In the genomic region with DNA sequence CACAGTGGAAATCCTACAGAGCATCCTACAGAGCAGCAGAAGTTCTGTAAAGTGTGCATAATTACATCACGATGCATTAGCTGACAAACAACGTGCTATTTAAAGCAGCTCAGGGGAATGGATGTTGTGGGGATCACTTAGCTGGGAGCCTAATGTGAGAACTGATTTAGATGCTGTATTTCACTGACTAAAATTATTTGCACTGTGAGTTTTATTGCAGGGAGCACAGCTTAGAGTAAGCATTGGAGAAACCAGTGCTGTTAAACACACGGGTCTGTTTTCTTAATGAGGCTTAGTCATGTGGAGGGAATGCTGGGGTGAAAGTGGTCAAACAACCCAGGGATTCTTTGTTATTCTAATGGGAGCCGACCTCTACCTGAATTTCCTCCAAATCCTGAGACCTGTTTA, we compare ENCODE assay signal across 19 mouse cellular contexts.
DNase-seq lines count a peak whose midpoint lies in the region; ATAC-seq and TF ChIP-seq lines count a peak whose summit lies in the region.
"Had no signal": no experiment of that assay in that cellular context is flagged by ENCODE, and none has a peak within 500 bp of the region (broad histone marks: within the 10 kb centered on the region; RNA-seq: fewer than 3 reads in every experiment).

No protein-coding gene starts in this region.

- no peak overlapping the region for H3K27ac ChIP-seq in kidney, embryonic 14.5 days (ENCODE audit: low read depth, low read length)
- H3K27ac ChIP-seq in ES-E14 (ENCODE audit: insufficient read depth, low read depth, low read length, poor library complexity, severe bottlenecking), result no peak overlapping the region
- H3K27ac ChIP-seq in forebrain, embryonic 15.5 days (replicated peaks), result no peak overlapping the region
- H3K27ac ChIP-seq in thymus, adult 2 months (ENCODE audit: control insufficient read depth, insufficient read depth, low read length), result no peak overlapping the region
- H3K27ac ChIP-seq: heart, embryonic 10.5 days; hindbrain, embryonic 10.5 days; limb, embryonic 13.5 days; liver, embryonic 13.5 days had no signal

- H3K36me3 ChIP-seq in kidney, embryonic 14.5 days (ENCODE audit: control insufficient read depth, insufficient read depth, low read length), result no peaks in the 10 kb centered on the region
- no peaks in the 10 kb centered on the region for H3K36me3 ChIP-seq in ES-E14 (ENCODE audit: control insufficient read depth, insufficient read depth, low read length, poor library complexity, severe bottlenecking)
- no peaks in the 10 kb centered on the region for H3K36me3 ChIP-seq in forebrain, embryonic 15.5 days
- H3K36me3 ChIP-seq in thymus, adult 2 months (ENCODE audit: control insufficient read depth, insufficient read depth, low read length), result no peaks in the 10 kb centered on the region
- H3K36me3 ChIP-seq: heart, embryonic 10.5 days; hindbrain, embryonic 10.5 days; limb, embryonic 13.5 days; liver, embryonic 13.5 days had no signal

- H3K27me3 ChIP-seq in kidney, embryonic 14.5 days (ENCODE audit: control insufficient read depth, insufficient read depth, low read length), result no peaks in the 10 kb centered on the region
- no peaks in the 10 kb centered on the region for H3K27me3 ChIP-seq in forebrain, embryonic 15.5 days
- no peaks in the 10 kb centered on the region for H3K27me3 ChIP-seq in thymus, adult 2 months (ENCODE audit: control insufficient read depth, insufficient read depth, low read length)
- H3K27me3 ChIP-seq: limb, embryonic 13.5 days; liver, embryonic 13.5 days had no signal

- 0 out of 2 replicates have a peak, but pooled peaks have one; percentile 35 for ATAC-seq in kidney, embryonic 14.5 days (ENCODE audit: low FRiP score, low TSS enrichment)
- ATAC-seq in forebrain, embryonic 15.5 days (replicated peaks), result peak; percentile 63
- no peak for ATAC-seq in cerebellum, adult (ENCODE audit: insufficient number of reproducible peaks, low FRiP score, low TSS enrichment)
- ATAC-seq: intestine, embryonic 16.5 days had no signal

- no peaks in the 10 kb centered on the region for H3K4me1 ChIP-seq in kidney, embryonic 14.5 days (ENCODE audit: control insufficient read depth, insufficient read depth, low read length)
- H3K4me1 ChIP-seq in ES-E14 (ENCODE audit: control insufficient read depth in 2 of 2, insufficient read depth in 2 of 2, low read length in 2 of 2, poor library complexity in 1 of 2), result no peaks in the 10 kb centered on the region
- 0 out of 2 replicates have a peak, but pooled peaks cover 4% of the 10 kb centered on the region for H3K4me1 ChIP-seq in forebrain, embryonic 15.5 days
- H3K4me1 ChIP-seq in thymus, adult 2 months (replicated peaks; ENCODE audit: control insufficient read depth, insufficient read depth, low read length), result no peaks in the 10 kb centered on the region
- H3K4me1 ChIP-seq: heart, embryonic 10.5 days; hindbrain, embryonic 10.5 days; liver, embryonic 13.5 days had no signal

- no peaks in the 10 kb centered on the region for H3K9me3 ChIP-seq in kidney, embryonic 14.5 days (ENCODE audit: control insufficient read depth, low read length)
- no peaks in the 10 kb centered on the region for H3K9me3 ChIP-seq in ES-E14 (ENCODE audit: control insufficient read depth, insufficient read depth, low read depth, low read length)
- H3K9me3 ChIP-seq in forebrain, embryonic 15.5 days, result no peaks in the 10 kb centered on the region
- H3K9me3 ChIP-seq: heart, embryonic 10.5 days; hindbrain, embryonic 10.5 days; limb, embryonic 13.5 days; liver, embryonic 13.5 days had no signal

- no peak overlapping the region for H3K4me2 ChIP-seq in kidney, embryonic 14.5 days (replicated peaks; ENCODE audit: low read depth, low read length)
- H3K4me2 ChIP-seq in forebrain, embryonic 15.5 days (replicated peaks), result no peak overlapping the region
- H3K4me2 ChIP-seq: limb, embryonic 13.5 days; liver, embryonic 13.5 days; lung, embryonic 14.5 days had no signal

- TF ChIP-seq CTCF in thymus, adult 2 months (IDR thresholded peaks at IDR 0.05; ENCODE audit: borderline replicate concordance, control insufficient read depth, extremely low read depth, insufficient read depth, low read length, poor library complexity), result no peak

- WGBS in kidney, embryonic 14.5 days, result 8% methylated on average over 4 of the region's 4 CpGs
- WGBS in forebrain, embryonic 15.5 days, result 2% methylated on average over 4 of the region's 4 CpGs
- WGBS in thymus, adult 2 months, result 13% methylated on average over 4 of the region's 4 CpGs

- in situ Hi-C loops in ES-E14 (cut with MboI; ENCODE audit: low sequenced_read_pairs in 2 of 2, unreplicated experiment in 2 of 2), result no loop called here

- no peak for TF ChIP-seq POLR2A in thymus, adult 2 months (IDR thresholded peaks at IDR 0.05; ENCODE audit: control insufficient read depth, extremely low read depth, insufficient read depth, low read length, poor library complexity)

- H3K9ac ChIP-seq in kidney, embryonic 14.5 days (ENCODE audit: low read depth, low read length), result no peak overlapping the region
- H3K9ac ChIP-seq in ES-E14 (ENCODE audit: insufficient read depth, low read depth, low read length, poor library complexity, severe bottlenecking), result no peak overlapping the region
- H3K9ac ChIP-seq in forebrain, embryonic 15.5 days (replicated peaks), result no peak overlapping the region
- H3K9ac ChIP-seq: limb, embryonic 13.5 days; liver, embryonic 13.5 days; lung, embryonic 14.5 days had no signal

- DNase-seq in kidney, adult 11 months, result no peak
- DNase-seq in ES-CJ7 (ENCODE audit: low read depth, low spot score), result peak; percentile 21
- DNase-seq in ES-E14 (ENCODE audit: low read depth, low spot score), result peak; percentile 9
- DNase-seq in thymus, adult 2 months, result no peak
- DNase-seq: cerebellum, adult 9-11 months; gastrocnemius, postnatal 36 days; kidney, postnatal 10 days; liver, embryonic 13.5 days; lung, postnatal 36 days; right cerebral cortex, postnatal 4 days had no signal

- H3K4me3 ChIP-seq in kidney, embryonic 14.5 days (ENCODE audit: low read length), result no peak overlapping the region
- H3K4me3 ChIP-seq in ES-E14 (ENCODE audit: insufficient read depth in 1 of 2, low read depth in 1 of 2, low read length in 2 of 2, poor library complexity in 1 of 2, severe bottlenecking in 1 of 2), result no peak overlapping the region
- H3K4me3 ChIP-seq in forebrain, embryonic 15.5 days, result no peak overlapping the region
- H3K4me3 ChIP-seq in thymus, adult 2 months (ENCODE audit: control insufficient read depth, insufficient read depth, low read length), result no peak overlapping the region
- H3K4me3 ChIP-seq: heart, embryonic 10.5 days; hindbrain, embryonic 10.5 days; limb, embryonic 13.5 days; liver, embryonic 13.5 days; myocyte had no signal

TF ChIP-seq in ES-E14, 5 proteins besides CTCF, POLR2A, EP300 and RAD21:
- TF ChIP-seq MAFK (IDR thresholded peaks at IDR 0.05; ENCODE audit: insufficient read depth, low read depth, low read length) (no peak), HCFC1 (IDR thresholded peaks at IDR 0.05; ENCODE audit: borderline replicate concordance, insufficient read depth, low read length) (no peak), ZC3H11A (IDR thresholded peaks at IDR 0.05; ENCODE audit: borderline replicate concordance, low read depth, low read length) (no peak), ZNF384 (IDR thresholded peaks at IDR 0.05; ENCODE audit: low read depth, low read length) (no peak), CHD2 (IDR thresholded peaks at IDR 0.05; ENCODE audit: low read depth, low read length) (no peak)
TF ChIP-seq in ES-E14: peak in this region for 0.

Comparison
In these comparisons a context has a peak if more than half of its experiments do, and no peak if none do; other contexts are left out.
1. DNase-seq: peak in ES-CJ7 (single experiment) and ES-E14 (single experiment); none in kidney, adult 11 months (single experiment) and thymus, adult 2 months (single experiment).